Mouse (Mus musculus) forebrain, postnatal 0 days (tissue): ENCODE data around the gene Vps13d. TPM values are rescaled to one million over a fixed set of nuclear protein-coding genes. Genes with fewer than 3 reads are reported as not detected.
A peak's percentile ranks its signal among the peaks of the same experiment; 100 is the strongest.
"Not testable (repeated sequence)": the region's sequence is repeated elsewhere in the genome, so short reads cannot be mapped to it uniquely, and the experiment has no call there.

Source experiments
- ATAC-seq: fragments of 200-750 bp; cut with Nextera tagmentation; 2 replicates; pipeline ENCODE4 v1.8.0; 2017; ENCODE audit warnings: mild to moderate bottlenecking, moderate library complexity
- DNase-seq: peaks from one replicate; pipeline ENCODE4 v3.0.0-alpha.2; 2015
- H3K27ac ChIP-seq: fragments of 300-500 bp; sonication (generic); 2 replicates; pipeline ENCODE4 v1.5.1; 2014; ENCODE audit warnings: low read depth, mild to moderate bottlenecking, antibody characterized with exemption, low read length, moderate library complexity, mixed read lengths
- H3K27me3 ChIP-seq: fragments of 300-500 bp; sonication (generic); 2 replicates; pipeline ENCODE4 v1.6.1; 2014; ENCODE audit warnings: mild to moderate bottlenecking, low read length, mixed read lengths; ENCODE audit not compliant: insufficient read depth
- H3K36me3 ChIP-seq: fragments of 300-500 bp; sonication (generic); 2 replicates; pipeline ENCODE4 v1.6.1; 2014; ENCODE audit warnings: mild to moderate bottlenecking, moderate library complexity; ENCODE audit not compliant: insufficient read depth
- H3K4me1 ChIP-seq: fragments of 300-500 bp; sonication (generic); 2 replicates; pipeline ENCODE4 v1.6.1; 2014; ENCODE audit warnings: antibody characterized with exemption; ENCODE audit not compliant: insufficient read depth
- H3K4me2 ChIP-seq: fragments of 300-500 bp; sonication (generic); 2 replicates; pipeline ENCODE4 v1.6.1; 2014; ENCODE audit warnings: low read depth, mild to moderate bottlenecking, moderate library complexity
- H3K4me3 ChIP-seq: fragments of 300-500 bp; sonication (generic); 2 replicates; pipeline ENCODE4 v1.5.1; 2014; ENCODE audit warnings: low read depth, low read length, mixed read lengths
- H3K9ac ChIP-seq: fragments of 300-500 bp; sonication (generic); 2 replicates; pipeline ENCODE4 v1.6.1; 2014; ENCODE audit warnings: mild to moderate bottlenecking
- H3K9me3 ChIP-seq: fragments of 300-500 bp; sonication (generic); 2 replicates; pipeline ENCODE4 v1.6.1; 2016; ENCODE audit warnings: low read length
- CTCF ChIP-seq: sonication (generic); IDR thresholded peaks from 2 replicates; pipeline ENCODE4 v1.5.1; 2016; ENCODE audit warnings: antibody characterized with exemption, control low read depth, low read depth
- WGBS: fragments of 180-500 bp; shearing (Covaris S2); extraction: QIAGEN DNeasy Blood & Tissue Kit; methylation state at CpG from one replicate; pipeline ENCODE4 v1.1.7; 2014; 5-methylcytosine and 5-hydroxymethylcytosine counted together
- polyA plus RNA-seq: library from polyadenylated mRNA; unstranded; fragments of >200 nt; fragmentation: Nextera tagmentation; extraction: Ambion mirVana; gene quantifications from 2 replicates; pipeline ENCODE4 v1.2.1, GENCODE M21; 2015
- total RNA-seq: library from RNA; depleted of rRNA; stranded (reverse); fragments of >200 nt; gene quantifications from 2 replicates; pipeline ENCODE4 v1.2.3, GENCODE M21; 2014

The Vps13d gene
- total and polyA plus RNA-seq, 2 experiments from 2014 or later, result 6.4 to 30.8 TPM

GRCm38 (mm10) chr4:145188561-145188960 lies 6.2 kb downstream of the Vps13d start:
- no peak overlapping the region for H3K4me3 ChIP-seq
- peaks cover 35% of the 10 kb centered on the region for H3K36me3 ChIP-seq
- no peak overlapping the region for H3K9ac ChIP-seq
- H3K27me3 ChIP-seq, result no peaks in the 10 kb centered on the region
- ATAC-seq, result no peak
- no peak overlapping the region for H3K27ac ChIP-seq
- no peaks in the 10 kb centered on the region for H3K9me3 ChIP-seq
- H3K4me2 ChIP-seq, result no peak overlapping the region
- DNase-seq, result no peak
- peaks cover 4% of the 10 kb centered on the region for H3K4me1 ChIP-seq
- TF ChIP-seq CTCF, result no peak

GRCm38 (mm10) chr4:145187619-145188018 lies 7.2 kb downstream of the Vps13d start:
- 83% methylated on average over 2 of the region's 2 CpGs for WGBS
- no peak for DNase-seq

GRCm38 (mm10) chr4:145178918-145179549 lies 15.8 kb downstream of the Vps13d start:
- Histone ChIP-seq H3K9ac (no peak overlapping the region), H3K36me3 (peaks cover 48% of the 10 kb centered on the region), H3K4me3 (no peak overlapping the region), H3K4me1 (no peaks in the 10 kb centered on the region), H3K27ac (no peak overlapping the region), H3K4me2 (no peak overlapping the region), H3K9me3 (no peaks in the 10 kb centered on the region), H3K27me3 (no peaks in the 10 kb centered on the region)
- WGBS, result 97% methylated on average over 5 of the region's 5 CpGs
- no peak for DNase-seq
- TF ChIP-seq CTCF, result no peak
- no peak for ATAC-seq

More at GRCm38 (mm10) chr4:145187619-145188018, 7.2 kb downstream of the Vps13d start:
- Histone ChIP-seq H3K4me1 (no peaks in the 10 kb centered on the region), H3K27ac (no peak overlapping the region), H3K4me2 (no peak overlapping the region), H3K9ac (no peak overlapping the region), H3K27me3 (no peaks in the 10 kb centered on the region), H3K36me3 (peaks cover 36% of the 10 kb centered on the region), H3K9me3 (no peaks in the 10 kb centered on the region), H3K4me3 (no peak overlapping the region)
- no peak for ATAC-seq
- TF ChIP-seq CTCF, result no peak

- not testable (repeated sequence) for H3K4me3 ChIP-seq, H3K27me3 ChIP-seq, H3K4me1 ChIP-seq, H3K9me3 ChIP-seq, H3K27ac ChIP-seq, ATAC-seq, H3K4me2 ChIP-seq, H3K9ac ChIP-seq, DNase-seq
- WGBS, result 91% methylated on average over 3 of the region's 3 CpGs
- peaks cover 88% of the 10 kb centered on the region for H3K36me3 ChIP-seq
These were observed 29.3 kb downstream of the Vps13d start for GRCm38 (mm10) chr4:145165542-145165941.

- H3K4me3 ChIP-seq, result no peak overlapping the region
- DNase-seq (no peak), ATAC-seq (no peak)
- no peak overlapping the region for H3K9ac ChIP-seq
- H3K27me3 ChIP-seq, result no peaks in the 10 kb centered on the region
- H3K27ac ChIP-seq, result no peak overlapping the region
- H3K9me3 ChIP-seq, result no peaks in the 10 kb centered on the region
- no peak overlapping the region for H3K4me2 ChIP-seq
- H3K4me1 ChIP-seq, result no peaks in the 10 kb centered on the region
- WGBS, result 96% methylated on average over 4 of the region's 4 CpGs
- peaks cover 91% of the 10 kb centered on the region for H3K36me3 ChIP-seq
- no peak for TF ChIP-seq CTCF
These were observed 30.7 kb downstream of the Vps13d start for GRCm38 (mm10) chr4:145164111-145164510.

GRCm38 (mm10) chr4:145161243-145161642 lies 33.6 kb downstream of the Vps13d start:
- H3K27ac ChIP-seq, result no peak overlapping the region
- H3K4me1 ChIP-seq, result no peaks in the 10 kb centered on the region
- ATAC-seq, result no peak
- H3K36me3 ChIP-seq, result peaks cover 92% of the 10 kb centered on the region
- peak; percentile 52 for TF ChIP-seq CTCF
- H3K9me3 ChIP-seq, result 0 out of 2 replicates have a peak, but pooled peaks cover 3% of the 10 kb centered on the region
- H3K9ac ChIP-seq, result no peak overlapping the region
- no peak overlapping the region for H3K4me2 ChIP-seq
- H3K4me3 ChIP-seq, result no peak overlapping the region
- DNase-seq, result no peak
- 84% methylated on average over 1 of the region's 1 CpGs for WGBS
- H3K27me3 ChIP-seq, result no peaks in the 10 kb centered on the region

GRCm38 (mm10) chr4:145155956-145156355 lies 38.8 kb downstream of the Vps13d start:
- Histone ChIP-seq H3K4me1 (no peaks in the 10 kb centered on the region), H3K9me3 (0 out of 2 replicates have a peak, but pooled peaks cover 3% of the 10 kb centered on the region), H3K27me3 (no peaks in the 10 kb centered on the region), H3K27ac (no peak overlapping the region), H3K36me3 (peaks cover 85% of the 10 kb centered on the region), H3K4me3 (no peak overlapping the region), H3K9ac (no peak overlapping the region), H3K4me2 (no peak overlapping the region)
- peak; percentile 87 for TF ChIP-seq CTCF
- ATAC-seq (peak; percentile 73), DNase-seq (peak; percentile 53)
- WGBS, result 42% methylated on average over 8 of the region's 8 CpGs
